Mouse (Mus musculus) adrenal gland, postnatal 14 days (tissue): Measurements from ENCODE around the gene Gm28051. TPM values are rescaled to one million over a fixed set of nuclear protein-coding genes. Genes with fewer than 3 reads are reported as not detected.

Source experiments
- DNase-seq: peaks from one replicate; pipeline ENCODE4 v3.0.0; 2021; ENCODE audit warnings: mixed read lengths
- microRNA-seq, 2 experiments: library from miRNA; unstranded; fragments of <30 nt; microRNA quantifications; one replicate each; pipeline ENCODE4 v1.2.0; 2021
- total RNA-seq: library from RNA; stranded (reverse); gene quantifications from 2 replicates; pipeline ENCODE4 v1.2.3, GENCODE M21; 2021

The Gm28051 gene
- total RNA-seq, 1 experiment from 2014 or later, result not detected

- no peak for DNase-seq
Observed at GRCm38 (mm10) chr12:102684720-102685386, 72.7 kb downstream of the Gm28051 start.

GRCm38 (mm10) chr12:102683979-102684378 is 73.6 kb downstream of the Gm28051 start:
- no peak for DNase-seq

GRCm38 (mm10) chr12:102683438-102683837 is 74.1 kb downstream of the Gm28051 start:
- no peak for DNase-seq

GRCm38 (mm10) chr12:102682722-102683299 is 74.8 kb downstream of the Gm28051 start:
- peak; percentile 68 for DNase-seq

- DNase-seq, result peak; percentile 81
Observed at GRCm38 (mm10) chr12:102682085-102682484, 75.5 kb downstream of the Gm28051 start.

GRCm38 (mm10) chr12:102681590-102681989 is 76.0 kb downstream of the Gm28051 start:
- DNase-seq, result peak; percentile 74

GRCm38 (mm10) chr12:102678820-102679219 is 78.7 kb downstream of the Gm28051 start:
- peak; percentile 75 for DNase-seq

GRCm38 (mm10) chr12:102677089-102677488 is 80.5 kb downstream of the Gm28051 start:
- DNase-seq, result no peak

GRCm38 (mm10) chr12:102674556-102674955 is 83.0 kb downstream of the Gm28051 start:
- no peak for DNase-seq

- no peak for DNase-seq
Observed at GRCm38 (mm10) chr12:102674123-102674522, 83.4 kb downstream of the Gm28051 start.

- no peak for DNase-seq
Observed at GRCm38 (mm10) chr12:102672857-102673839, 84.4 kb downstream of the Gm28051 start.

- DNase-seq, result no peak
Observed at GRCm38 (mm10) chr12:102672176-102672575, 85.4 kb downstream of the Gm28051 start.

- DNase-seq, result no peak
Observed at GRCm38 (mm10) chr12:102670848-102671247, 86.7 kb downstream of the Gm28051 start.

Small RNAs within 50 kb of the gene (microRNA-seq; reads per million reads assigned to microRNA genes)
- 0 to 0.43 reads per million in 2 experiments for gene Mir1936

Other genes with a start within 250 kb of the Gm28051 start
- gene Chga, start 202.8 kb downstream of the Gm28051 start, total RNA-seq, result 1,531 and 1,561 TPM in 2 replicates
- 72.0 and 79.8 TPM in 2 replicates for gene Itpk1, start 52.8 kb downstream of the Gm28051 start, total RNA-seq
- gene Moap1, start 14.1 kb downstream of the Gm28051 start, total RNA-seq, result 9.3 and 9.6 TPM in 2 replicates
- 5.7 TPM in 2 replicates for gene Tmem251, start 14.0 kb downstream of the Gm28051 start, total RNA-seq
- 15.6 and 16.9 TPM in 2 replicates for gene Gon7, start within 50 bp of the Gm28051 start, total RNA-seq
- 32.4 and 36.4 TPM in 2 replicates for gene Ubr7, start 202 bp upstream of the Gm28051 start, total RNA-seq
- gene Gm20604, start 907 bp upstream of the Gm28051 start, total RNA-seq, result 6.6 and 7.0 TPM in 2 replicates
- gene Btbd7, start 120.7 kb upstream of the Gm28051 start, total RNA-seq, result 42.5 and 44.4 TPM in 2 replicates
- not detected in 2 replicates for gene Cox8c, start 141.6 kb upstream of the Gm28051 start, total RNA-seq
- 6.1 and 6.2 TPM in 2 replicates for gene Unc79, start 191.1 kb upstream of the Gm28051 start, total RNA-seq